Mouse (Mus musculus): ENCODE measurements around the gene Lclat1. TPM values are rescaled to one million over a fixed set of nuclear protein-coding genes. Genes with fewer than 3 reads are reported as not detected.

The Lclat1 gene
- polyA plus RNA-seq, 2 experiments = 12.1 to 14.9 TPM

- H3K4me1 ChIP-seq (ENCODE audit: control insufficient read depth, insufficient read depth, low read length) = 0 out of 2 replicates have a peak, but pooled peaks cover 3% of the 10 kb centered on the region
- no peak overlapping the region for H3K4me3 ChIP-seq (replicated peaks; ENCODE audit: low read length)
- H3K27me3 ChIP-seq (ENCODE audit: control insufficient read depth, insufficient read depth, low read length) = no peaks in the 10 kb centered on the region
- no peak overlapping the region for H3K27ac ChIP-seq (replicated peaks; ENCODE audit: low read depth, low read length)
- H3K9ac ChIP-seq (ENCODE audit: low read depth, low read length, severe bottlenecking) = no peak overlapping the region
- 83% methylated on average over 2 of the region's 2 CpGs for WGBS
- H3K9me3 ChIP-seq (ENCODE audit: control insufficient read depth, low read length) = no peaks in the 10 kb centered on the region
- H3K36me3 ChIP-seq (ENCODE audit: control insufficient read depth, insufficient read depth, low read length) = no peaks in the 10 kb centered on the region
- DNase-seq (ENCODE audit: low spot score) (no peak), ATAC-seq (ENCODE audit: low FRiP score, low read depth) (no peak)
- no peak for TF ChIP-seq POLR2A (IDR thresholded peaks at IDR 0.05; ENCODE audit: borderline replicate concordance, extremely low read depth, insufficient read depth, insufficient read length)
- no peak overlapping the region for H3K4me2 ChIP-seq (replicated peaks; ENCODE audit: low read depth, low read length, severe bottlenecking)
Observed at GRCm38 (mm10) chr17:73153672-73154071, 45.9 kb downstream of the Lclat1 start.

- ATAC-seq (ENCODE audit: low FRiP score, low read depth) = no peak
- 90% methylated on average over 1 of the region's 1 CpGs for WGBS
- H3K27ac ChIP-seq (replicated peaks; ENCODE audit: low read depth, low read length) = no peak overlapping the region
Observed at GRCm38 (mm10) chr17:73156606-73157005, 48.8 kb downstream of the Lclat1 start.

DNA sequence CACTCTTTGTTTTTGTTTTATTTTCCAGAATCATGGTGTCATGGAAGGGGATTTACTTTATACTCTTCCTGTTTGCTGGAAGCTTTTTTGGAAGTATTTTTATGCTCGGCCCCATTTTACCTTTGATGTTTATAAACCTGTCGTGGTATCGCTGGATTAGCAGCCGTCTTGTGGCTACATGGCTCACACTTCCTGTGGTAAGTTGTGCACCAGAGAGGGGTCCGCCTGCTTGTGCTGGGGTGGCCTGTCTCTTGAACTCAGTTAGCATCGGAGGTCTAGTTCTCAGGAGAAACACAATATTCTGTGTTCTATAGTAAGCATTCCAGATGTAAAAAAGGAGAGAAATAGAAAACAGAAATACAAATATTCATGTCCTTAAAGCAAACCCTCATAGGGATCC lies 54.0 kb downstream of the Lclat1 start:
- 66% methylated on average over 6 of the region's 6 CpGs for WGBS
- no peak for DNase-seq (ENCODE audit: low spot score)

More at GRCm38 (mm10) chr17:73156606-73157005, 48.8 kb downstream of the Lclat1 start:
- no peaks in the 10 kb centered on the region for H3K27me3 ChIP-seq (ENCODE audit: control insufficient read depth, insufficient read depth, low read length)
- no peak for TF ChIP-seq POLR2A (IDR thresholded peaks at IDR 0.05; ENCODE audit: borderline replicate concordance, extremely low read depth, insufficient read depth, insufficient read length)
- H3K9ac ChIP-seq (ENCODE audit: low read depth, low read length, severe bottlenecking) = no peak overlapping the region
- H3K36me3 ChIP-seq (ENCODE audit: control insufficient read depth, insufficient read depth, low read length) = no peaks in the 10 kb centered on the region
- no peaks in the 10 kb centered on the region for H3K4me1 ChIP-seq (ENCODE audit: control insufficient read depth, insufficient read depth, low read length)
- no peak overlapping the region for H3K4me3 ChIP-seq (replicated peaks; ENCODE audit: low read length)
- H3K9me3 ChIP-seq (ENCODE audit: control insufficient read depth, low read length) = no peaks in the 10 kb centered on the region
- H3K4me2 ChIP-seq (replicated peaks; ENCODE audit: low read depth, low read length, severe bottlenecking) = no peak overlapping the region
- DNase-seq (ENCODE audit: low spot score) = no peak

DNA sequence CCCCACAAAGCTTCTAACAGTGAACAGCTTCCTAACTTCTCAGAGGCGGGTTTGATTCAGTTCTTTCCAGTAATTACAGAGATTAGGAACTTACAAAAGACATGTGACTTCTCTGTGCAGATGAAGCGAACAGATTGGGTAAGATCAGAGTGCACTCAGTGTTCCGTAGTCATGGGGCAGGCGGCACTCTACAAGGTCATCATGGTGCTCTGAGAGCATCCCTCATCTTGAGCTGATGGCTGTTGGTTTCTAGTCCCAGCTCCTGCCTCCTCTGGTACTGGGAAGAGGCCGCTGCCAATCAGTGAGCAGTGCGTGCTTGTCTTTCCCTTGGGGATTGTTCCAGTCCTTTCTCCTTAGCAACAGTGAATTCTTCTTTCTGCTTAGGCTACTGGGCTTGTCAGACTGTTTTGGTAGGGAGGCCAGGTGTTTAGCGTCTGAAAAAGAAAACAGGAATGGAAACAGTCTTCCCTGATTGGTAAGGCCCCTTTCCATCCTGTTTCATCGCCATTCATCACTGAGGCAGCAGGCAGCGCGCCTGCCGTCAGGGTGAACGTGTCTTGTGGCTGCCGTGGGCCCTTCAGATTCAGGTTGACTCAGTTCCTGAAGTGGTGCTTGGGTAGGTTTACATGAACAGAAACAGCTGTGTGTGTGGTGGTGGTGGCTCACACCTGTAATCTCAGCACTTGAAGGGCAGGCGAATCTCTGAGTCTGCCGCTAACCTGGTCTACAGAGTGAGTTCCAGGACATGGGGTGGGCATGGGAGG lies 54.8 kb downstream of the Lclat1 start:
- H3K27me3 ChIP-seq (ENCODE audit: control insufficient read depth, insufficient read depth, low read length) = no peaks in the 10 kb centered on the region
- H3K4me1 ChIP-seq (ENCODE audit: control insufficient read depth, insufficient read depth, low read length) = no peaks in the 10 kb centered on the region
- H3K27ac ChIP-seq (replicated peaks; ENCODE audit: low read depth, low read length) = no peak overlapping the region
- WGBS = 83% methylated on average over 15 of the region's 15 CpGs
- no peak overlapping the region for H3K4me2 ChIP-seq (replicated peaks; ENCODE audit: low read depth, low read length, severe bottlenecking)
- TF ChIP-seq POLR2A (IDR thresholded peaks at IDR 0.05; ENCODE audit: borderline replicate concordance, extremely low read depth, insufficient read depth, insufficient read length) = no peak
- DNase-seq (ENCODE audit: low spot score) (no peak), ATAC-seq (ENCODE audit: low FRiP score, low read depth) (no peak)
- H3K36me3 ChIP-seq (ENCODE audit: control insufficient read depth, insufficient read depth, low read length) = peaks cover 15% of the 10 kb centered on the region; the same call in 1 of the 2 replicates
- no peak overlapping the region for H3K9ac ChIP-seq (ENCODE audit: low read depth, low read length, severe bottlenecking)
- H3K9me3 ChIP-seq (ENCODE audit: control insufficient read depth, low read length) = no peaks in the 10 kb centered on the region
- H3K4me3 ChIP-seq (replicated peaks; ENCODE audit: low read length) = no peak overlapping the region

More for the DNA sequence above, 54.0 kb downstream of the Lclat1 start:
- H3K4me1 ChIP-seq (ENCODE audit: control insufficient read depth, insufficient read depth, low read length) = no peaks in the 10 kb centered on the region
- H3K9me3 ChIP-seq (ENCODE audit: control insufficient read depth, low read length) = no peaks in the 10 kb centered on the region
- H3K27ac ChIP-seq (replicated peaks; ENCODE audit: low read depth, low read length) = no peak overlapping the region
- no peak overlapping the region for H3K9ac ChIP-seq (ENCODE audit: low read depth, low read length, severe bottlenecking)
- ATAC-seq (ENCODE audit: low FRiP score, low read depth) = no peak
- no peak overlapping the region for H3K4me2 ChIP-seq (replicated peaks; ENCODE audit: low read depth, low read length, severe bottlenecking)
- no peaks in the 10 kb centered on the region for H3K27me3 ChIP-seq (ENCODE audit: control insufficient read depth, insufficient read depth, low read length)
- peaks cover 15% of the 10 kb centered on the region; the same call in 1 of the 2 replicates for H3K36me3 ChIP-seq (ENCODE audit: control insufficient read depth, insufficient read depth, low read length)
- TF ChIP-seq POLR2A (IDR thresholded peaks at IDR 0.05; ENCODE audit: borderline replicate concordance, extremely low read depth, insufficient read depth, insufficient read length) = no peak
- H3K4me3 ChIP-seq (replicated peaks; ENCODE audit: low read length) = no peak overlapping the region

DNA sequence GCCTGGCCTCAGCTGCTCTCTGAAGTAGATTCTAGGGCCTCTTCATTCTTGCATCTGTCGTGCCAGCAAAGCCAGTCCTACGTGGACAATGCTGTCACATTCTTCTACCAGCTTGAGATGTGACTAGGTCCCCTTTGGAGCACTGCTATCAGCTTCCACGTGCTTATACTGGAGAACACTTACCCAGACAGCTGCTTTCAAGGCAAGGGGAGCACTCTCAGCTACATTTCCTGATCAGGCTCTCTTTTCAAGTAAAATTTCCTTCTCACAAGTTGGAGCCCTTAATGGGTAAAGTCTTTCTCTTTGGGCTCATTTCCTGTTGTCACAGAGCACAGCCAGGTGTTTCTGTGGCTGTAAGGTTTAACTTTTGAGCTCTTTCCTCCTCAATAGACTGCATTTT lies 55.8 kb downstream of the Lclat1 start:
- TF ChIP-seq POLR2A (IDR thresholded peaks at IDR 0.05; ENCODE audit: borderline replicate concordance, extremely low read depth, insufficient read depth, insufficient read length) = no peak
- DNase-seq (ENCODE audit: low spot score) = no peak
- Histone ChIP-seq H3K9ac (ENCODE audit: low read depth, low read length, severe bottlenecking) (no peak overlapping the region), H3K27me3 (ENCODE audit: control insufficient read depth, insufficient read depth, low read length) (no peaks in the 10 kb centered on the region), H3K4me3 (replicated peaks; ENCODE audit: low read length) (no peak overlapping the region), H3K9me3 (ENCODE audit: control insufficient read depth, low read length) (no peaks in the 10 kb centered on the region), H3K4me1 (ENCODE audit: control insufficient read depth, insufficient read depth, low read length) (no peaks in the 10 kb centered on the region), H3K27ac (replicated peaks; ENCODE audit: low read depth, low read length) (no peak overlapping the region), H3K36me3 (ENCODE audit: control insufficient read depth, insufficient read depth, low read length) (peaks cover 15% of the 10 kb centered on the region; the same call in 1 of the 2 replicates), H3K4me2 (replicated peaks; ENCODE audit: low read depth, low read length, severe bottlenecking) (no peak overlapping the region)
- 60% methylated on average over 3 of the region's 3 CpGs for WGBS
- ATAC-seq (ENCODE audit: low FRiP score, low read depth) = no peak

All from limb, embryonic 14.5 days (tissue).